Mouse (Mus musculus) E14TG2a.4 (cell line): ENCODE results near the gene Slc22a14.

Experiments used
- CTCF ChIP-seq: conservative IDR thresholded peaks from 2 replicates; pipeline ENCODE4 v1.5.1; 2014; ENCODE audit warnings: low read length
- NANOG ChIP-seq: IDR thresholded peaks from 2 replicates; pipeline ENCODE4 v1.6.1; 2014; ENCODE audit warnings: borderline replicate concordance, low read length, mixed read lengths
- POU5F1 ChIP-seq: IDR thresholded peaks from 2 replicates; pipeline ENCODE4 v1.6.1; 2014; ENCODE audit warnings: low read length, borderline replicate concordance

DNA sequence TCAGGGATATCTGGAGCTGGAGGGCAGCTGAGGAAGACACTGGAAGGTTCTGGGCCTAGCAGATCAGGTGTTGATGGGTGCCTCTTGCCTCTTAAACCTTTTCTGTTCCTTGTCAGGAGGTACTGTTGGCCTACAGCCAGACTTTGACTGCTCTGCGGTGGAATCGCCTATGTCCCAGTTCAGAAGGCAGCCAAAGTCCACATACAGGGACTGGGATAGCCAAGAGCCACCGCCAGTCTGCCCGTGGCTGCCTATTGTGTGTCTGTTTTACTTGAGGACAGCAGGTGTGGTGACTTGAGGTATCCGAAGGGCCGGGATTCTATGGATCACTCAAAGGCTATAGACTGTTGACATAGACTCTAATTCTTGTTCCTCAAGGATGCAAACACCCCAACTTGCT lies 199.8 kb downstream of the Slc22a14 start:
- TF ChIP-seq CTCF (no peak), NANOG (no peak), POU5F1 (no peak)
